Mouse (Mus musculus) thymus, postnatal 14 days (tissue): ENCODE results near the gene Erich4.

Source experiments
- DNase-seq: peaks from one replicate; pipeline ENCODE4 v3.0.0; 2021

Gene Erich4

GRCm38 (mm10) chr7:25623857-25624370 is 8.2 kb upstream of the Erich4 start:
- no peak for DNase-seq

GRCm38 (mm10) chr7:25620751-25621150 is 5.1 kb upstream of the Erich4 start:
- DNase-seq = peak; percentile 2

GRCm38 (mm10) chr7:25620101-25620500 is 4.4 kb upstream of the Erich4 start:
- peak; percentile 4 for DNase-seq

GRCm38 (mm10) chr7:25619722-25619991 is 4.0 kb upstream of the Erich4 start:
- DNase-seq = peak; percentile 15

GRCm38 (mm10) chr7:25618865-25619721 is 3.4 kb upstream of the Erich4 start, which contains the start of gene Dmac2:
Gene Dmac2, plus strand, starts transcription at chr7:25619414.
- peak; percentile 97 for DNase-seq

- DNase-seq = no peak
These were observed 1.9 kb upstream of the Erich4 start for GRCm38 (mm10) chr7:25617376-25618160.

GRCm38 (mm10) chr7:25614831-25615705 is 624 bp downstream of the Erich4 start:
- no peak for DNase-seq

GRCm38 (mm10) chr7:25614086-25614485 is 1.6 kb downstream of the Erich4 start:
- DNase-seq = no peak

- no peak for DNase-seq
These were observed 4.2 kb downstream of the Erich4 start for GRCm38 (mm10) chr7:25611501-25611900.

- no peak for DNase-seq
These were observed 5.6 kb downstream of the Erich4 start for GRCm38 (mm10) chr7:25610056-25610455.

GRCm38 (mm10) chr7:25607196-25607595 is 8.5 kb downstream of the Erich4 start:
- DNase-seq = no peak

GRCm38 (mm10) chr7:25606625-25607063 is 9.0 kb downstream of the Erich4 start:
- no peak for DNase-seq

GRCm38 (mm10) chr7:25601346-25601745 is 14.3 kb downstream of the Erich4 start:
- DNase-seq = no peak

GRCm38 (mm10) chr7:25600666-25601065 is 15.0 kb downstream of the Erich4 start:
- DNase-seq = no peak

- peak; percentile 76 for DNase-seq
These were observed 16.0 kb downstream of the Erich4 start for GRCm38 (mm10) chr7:25599663-25600062.

GRCm38 (mm10) chr7:25593859-25594258 is 21.8 kb downstream of the Erich4 start:
- no peak for DNase-seq

GRCm38 (mm10) chr7:25591226-25591625 is 24.5 kb downstream of the Erich4 start:
- DNase-seq = no peak

GRCm38 (mm10) chr7:25585351-25586204 is 30.1 kb downstream of the Erich4 start:
- DNase-seq = no peak

- DNase-seq = no peak
These were observed 31.0 kb downstream of the Erich4 start for GRCm38 (mm10) chr7:25584651-25585050.

GRCm38 (mm10) chr7:25582301-25582810 is 33.3 kb downstream of the Erich4 start:
- DNase-seq = no peak

- DNase-seq = no peak
These were observed 36.3 kb downstream of the Erich4 start for GRCm38 (mm10) chr7:25579441-25579840.
